Mouse (Mus musculus) MEL (cell line): ENCODE data around the gene Gemin5.

Experiments used
- BHLHE40 ChIP-seq: IDR thresholded peaks from 2 replicates; pipeline ENCODE4 v1.6.1; 2012; ENCODE audit warnings: low read depth, mild to moderate bottlenecking, inconsistent platforms, low read length, improper control_type of control experiment, borderline replicate concordance
- CTCF ChIP-seq, 3 experiments: IDR thresholded peaks in 2 of 3; conservative IDR thresholded peaks in 1 of 3; 2 replicates each; pipeline ENCODE4 v1.5.1; 2011 to 2012; ENCODE audit warnings: low read length in 3 of 3, low read depth in 2 of 3, mild to moderate bottlenecking in 2 of 3, improper control_type of control experiment in 1 of 3, inconsistent platforms in 1 of 3, mixed read lengths in 1 of 3, moderate library complexity in 1 of 3; ENCODE audit not compliant: control insufficient read depth in 1 of 3, insufficient read depth in 1 of 3, poor library complexity in 1 of 3, severe bottlenecking in 1 of 3
- EP300 ChIP-seq, 2 experiments: IDR thresholded peaks; 2 replicates each; pipeline ENCODE4 v1.6.1; 2011; ENCODE audit warnings: improper control_type of control experiment in 2 of 2, low read length in 2 of 2, low read depth in 1 of 2, mild to moderate bottlenecking in 1 of 2
- GABPA ChIP-seq: IDR thresholded peaks from 2 replicates; pipeline ENCODE4 v1.6.1; 2012; ENCODE audit warnings: low read depth, mild to moderate bottlenecking, inconsistent platforms, low read length, improper control_type of control experiment, moderate library complexity
- MAFK ChIP-seq: IDR thresholded peaks from 2 replicates; pipeline ENCODE4 v1.6.1; 2011; ENCODE audit warnings: low read depth, mild to moderate bottlenecking, low read length, improper control_type of control experiment, borderline replicate concordance
- MAX ChIP-seq: IDR thresholded peaks from 2 replicates; pipeline ENCODE4 v1.6.1; 2011; ENCODE audit warnings: low read length, improper control_type of control experiment
- RAD21 ChIP-seq: IDR thresholded peaks from 2 replicates; pipeline ENCODE4 v1.6.1; 2011; ENCODE audit warnings: mild to moderate bottlenecking, low read depth, low read length, improper control_type of control experiment
- SMC3 ChIP-seq: IDR thresholded peaks from 2 replicates; pipeline ENCODE4 v1.6.1; 2011; ENCODE audit warnings: low read depth, low read length, improper control_type of control experiment
- TBP ChIP-seq: IDR thresholded peaks from 2 replicates; pipeline ENCODE4 v1.8.0; 2011; ENCODE audit warnings: low read depth, low read length, improper control_type of control experiment
- USF1 ChIP-seq: IDR thresholded peaks from 2 replicates; pipeline ENCODE4 v1.6.1; 2014; ENCODE audit warnings: low read depth, mild to moderate bottlenecking, inconsistent platforms, low read length, improper control_type of control experiment, moderate library complexity

GRCm38 (mm10) chr11:58077270-58077669 lies 91.1 kb downstream of the Gemin5 start:
- TF ChIP-seq TBP (no peak), MAX (no peak), EP300 (IDR thresholded peaks at IDR 0.05; ENCODE audit: low read depth in 1 of 2, low read length in 2 of 2) (no peak), CTCF (IDR thresholded peaks at IDR 0.05 in 2 of 3, conservative IDR thresholded peaks at IDR 0.05 in 1 of 3; ENCODE audit: control insufficient read depth in 1 of 3, insufficient read depth in 1 of 3, low read depth in 2 of 3, low read length in 3 of 3, poor library complexity in 1 of 3, severe bottlenecking in 1 of 3) (no peak), RAD21 (no peak), GABPA (no peak), MAFK (no peak), USF1 (no peak), BHLHE40 (no peak), SMC3 (no peak)
